Mouse (Mus musculus) kidney, adult 2 months (tissue): ENCODE measurements around the gene Ciz1. TPM values are rescaled to one million over a fixed set of nuclear protein-coding genes. Genes with fewer than 3 reads are reported as not detected.

Experiments used
- DNase-seq: peaks from one replicate; pipeline ENCODE4 v3.0.0; 2021
- H3K27ac ChIP-seq: fragments of 200-500 bp; 2 replicates; pipeline ENCODE4 v1.5.1; 2012; ENCODE audit warnings: low read depth, low read length, control low read depth, inconsistent platforms; ENCODE audit not compliant: insufficient read depth
- H3K27me3 ChIP-seq: fragments of 200-500 bp; replicated peaks from 2 replicates; pipeline ENCODE4 v1.6.1; 2012; ENCODE audit warnings: mild to moderate bottlenecking, moderate library complexity, low read length, inconsistent platforms; ENCODE audit not compliant: control insufficient read depth, insufficient read depth
- H3K36me3 ChIP-seq: fragments of 200-500 bp; 2 replicates; pipeline ENCODE4 v1.6.1; 2012; ENCODE audit warnings: mild to moderate bottlenecking, moderate library complexity, low read length, inconsistent platforms; ENCODE audit not compliant: control insufficient read depth, insufficient read depth
- H3K4me1 ChIP-seq: fragments of 200-500 bp; 2 replicates; pipeline ENCODE4 v1.6.1; 2011; ENCODE audit warnings: low read length; ENCODE audit not compliant: control insufficient read depth, insufficient read depth
- H3K4me3 ChIP-seq: fragments of 200-500 bp; 2 replicates; pipeline ENCODE4 v1.5.1; 2011; ENCODE audit warnings: mild to moderate bottlenecking, low read depth, low read length, control low read depth; ENCODE audit not compliant: insufficient read depth
- CTCF ChIP-seq: fragments of 200-500 bp; conservative IDR thresholded peaks from 2 replicates; pipeline ENCODE4 v1.5.1; 2011; ENCODE audit warnings: low read depth, mild to moderate bottlenecking, control low read depth, low read length, moderate library complexity, mixed read lengths; ENCODE audit not compliant: insufficient read depth, insufficient read length
- POLR2A ChIP-seq: fragments of 200-500 bp; IDR thresholded peaks from one replicate; pipeline ENCODE4 v1.6.1; 2011; ENCODE audit warnings: low read depth, low read length, control low read depth
- WGBS: fragments of 180-500 bp; shearing (Covaris S2); methylation state at CpG from one replicate; pipeline ENCODE4 v1.1.7; 2018; 5-methylcytosine and 5-hydroxymethylcytosine counted together
- polyA plus RNA-seq: library from polyadenylated mRNA; depleted of rRNA; stranded (reverse); fragments of >200 nt; gene quantifications from 2 replicates; pipeline ENCODE4 v1.2.3, GENCODE M21; 2012

Ciz1 gene
- polyA plus RNA-seq, 1 experiment, result 130 TPM

DNA sequence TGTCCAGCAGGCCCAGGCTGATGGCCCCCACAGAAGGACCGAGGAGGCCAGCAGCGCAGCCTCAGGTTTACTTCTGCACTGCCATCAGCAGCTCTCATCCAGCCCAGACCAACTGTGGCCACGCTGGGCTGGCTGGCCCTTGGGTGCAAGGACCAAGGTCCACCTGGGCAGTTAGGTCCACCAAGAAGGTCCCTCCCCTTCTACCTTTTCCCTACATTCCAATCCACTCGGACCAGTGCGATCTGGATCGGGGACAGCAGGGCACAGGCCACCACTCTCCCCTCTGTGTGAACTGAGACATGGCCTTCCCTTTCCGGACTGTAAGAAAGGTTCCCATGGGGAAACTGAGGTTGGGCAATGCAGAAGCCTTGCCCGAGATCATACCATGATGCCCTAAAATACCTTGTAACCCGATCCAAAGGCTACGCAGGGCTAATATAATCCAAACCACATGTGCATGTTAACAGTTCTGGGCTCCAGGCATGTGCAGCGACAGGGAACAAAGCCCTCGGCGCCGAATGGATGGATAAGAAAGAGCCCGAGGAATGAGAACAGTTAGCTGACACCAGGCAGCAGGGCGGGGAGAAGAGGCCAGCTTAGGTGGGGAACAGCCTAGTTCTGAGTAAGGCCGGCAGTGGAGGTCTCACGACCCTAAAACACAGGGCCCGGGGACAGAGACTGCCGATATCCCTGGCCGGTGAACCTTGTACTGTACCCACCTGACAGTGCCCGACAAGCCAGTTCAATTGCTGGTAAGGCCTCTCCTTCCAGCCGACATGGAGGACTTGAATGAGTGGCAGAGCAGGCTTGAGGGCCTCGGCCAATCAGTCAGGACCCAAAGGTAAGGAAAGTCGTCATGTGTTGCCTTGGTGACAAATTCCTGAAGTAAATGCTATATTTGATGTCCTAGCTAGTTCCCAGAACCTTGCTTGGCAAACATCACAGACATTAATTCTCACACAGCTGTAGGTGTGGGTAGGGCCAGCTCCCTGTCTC lies 56.6 kb downstream of the Ciz1 start:
- DNase-seq, result peak; percentile 95

DNA sequence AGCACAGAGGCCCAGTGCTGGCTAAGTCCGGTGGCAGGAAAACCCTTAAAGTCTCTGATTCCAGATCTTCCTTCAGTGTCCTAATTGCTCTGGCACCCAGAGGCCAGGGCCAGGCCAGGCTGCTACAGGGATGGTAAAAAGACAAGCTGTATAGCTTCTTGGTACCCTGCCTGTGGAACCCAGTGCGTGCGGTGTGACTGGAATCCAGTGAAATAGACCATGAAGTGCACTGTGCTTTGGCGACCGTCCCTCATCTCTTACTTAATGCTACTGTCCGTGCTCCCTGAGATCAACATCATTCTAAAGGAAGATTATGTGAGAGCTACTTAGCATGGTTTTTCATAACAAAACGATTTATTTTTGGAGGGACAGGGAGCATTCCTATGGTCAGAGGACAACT lies 59.3 kb downstream of the Ciz1 start:
- TF ChIP-seq POLR2A (no peak), CTCF (no peak)
- DNase-seq, result no peak
- no peak overlapping the region for H3K27ac ChIP-seq
- no peak overlapping the region for H3K4me3 ChIP-seq
- H3K4me1 ChIP-seq, result peaks cover 30% of the 10 kb centered on the region
- H3K27me3 ChIP-seq, result no peaks in the 10 kb centered on the region
- peaks cover 6% of the 10 kb centered on the region for H3K36me3 ChIP-seq
- 56% methylated on average over 7 of the region's 7 CpGs for WGBS

More for the DNA sequence above, 56.6 kb downstream of the Ciz1 start:
- H3K4me3 ChIP-seq, result no peak overlapping the region
- TF ChIP-seq POLR2A (peak; percentile 60), CTCF (0 out of 2 replicates have a peak, but pooled peaks have one; percentile 1)
- H3K27me3 ChIP-seq, result no peaks in the 10 kb centered on the region
- no peaks in the 10 kb centered on the region for H3K36me3 ChIP-seq
- peaks cover 23% of the 10 kb centered on the region for H3K4me1 ChIP-seq
- 30% methylated on average over 25 of the region's 25 CpGs for WGBS
- H3K27ac ChIP-seq, result peak overlapping the region; percentile 99

DNA sequence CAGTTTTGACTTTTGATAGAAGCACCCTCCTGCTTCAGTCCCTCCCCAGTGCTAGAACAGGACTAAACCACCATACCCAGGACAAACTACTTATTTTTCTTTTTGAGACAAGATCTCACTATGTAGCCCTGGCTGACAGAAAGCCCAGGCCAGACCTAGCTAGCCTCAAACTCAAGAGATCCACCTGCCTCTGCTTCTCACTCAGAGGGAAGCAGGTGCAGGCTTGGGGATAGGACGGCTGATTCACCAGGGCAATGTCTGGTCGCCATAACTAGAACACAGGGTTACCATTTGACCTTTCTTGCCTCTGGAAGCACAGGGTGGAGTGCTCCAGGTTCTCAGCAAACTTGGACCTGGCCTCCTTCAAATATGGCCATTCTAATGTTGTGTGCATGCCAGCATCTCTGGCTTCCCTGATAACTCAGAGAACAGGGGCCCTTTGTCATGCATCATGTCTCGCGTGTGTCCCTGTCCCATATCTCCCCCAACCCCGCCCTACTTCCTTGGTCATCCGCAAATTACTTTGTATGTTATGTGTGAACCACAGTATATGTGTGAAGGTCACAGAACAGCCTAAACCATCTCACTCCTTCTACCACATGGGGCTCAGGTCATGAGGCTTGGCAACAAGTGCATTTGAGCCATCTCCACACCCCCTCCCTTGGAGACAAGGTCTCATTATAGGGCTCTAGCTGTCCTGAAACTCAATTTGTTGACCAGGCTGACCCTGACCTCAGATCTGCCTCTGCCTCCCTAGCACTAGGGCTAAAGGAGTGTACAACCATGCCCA lies 60.8 kb downstream of the Ciz1 start:
- Histone ChIP-seq H3K36me3 (peaks cover 8% of the 10 kb centered on the region), H3K27ac (no peak overlapping the region; the same call in 1 of the 2 replicates), H3K27me3 (no peaks in the 10 kb centered on the region), H3K4me3 (no peak overlapping the region), H3K4me1 (peaks cover 18% of the 10 kb centered on the region)
- 82% methylated on average over 6 of the region's 6 CpGs for WGBS
- DNase-seq, result no peak
- TF ChIP-seq CTCF, result no peak
- no peak for TF ChIP-seq POLR2A

GRCm38 (mm10) chr2:32413936-32414335 lies 61.8 kb downstream of the Ciz1 start:
- Histone ChIP-seq H3K27ac (no peak overlapping the region), H3K27me3 (no peaks in the 10 kb centered on the region), H3K4me1 (peaks cover 23% of the 10 kb centered on the region), H3K36me3 (peaks cover 10% of the 10 kb centered on the region), H3K4me3 (no peak overlapping the region)
- DNase-seq, result no peak
- TF ChIP-seq POLR2A (peak; percentile 22), CTCF (no peak)
- WGBS, result 54% methylated on average over 5 of the region's 5 CpGs

- TF ChIP-seq CTCF (no peak), POLR2A (no peak)
- Histone ChIP-seq H3K36me3 (peaks cover 10% of the 10 kb centered on the region), H3K27ac (no peak overlapping the region), H3K27me3 (no peaks in the 10 kb centered on the region), H3K4me3 (no peak overlapping the region), H3K4me1 (peaks cover 30% of the 10 kb centered on the region)
- WGBS, result 66% methylated on average over 12 of the region's 12 CpGs
- DNase-seq, result peak; percentile 73
Measured at GRCm38 (mm10) chr2:32415801-32416200, 63.7 kb downstream of the Ciz1 start.

DNA sequence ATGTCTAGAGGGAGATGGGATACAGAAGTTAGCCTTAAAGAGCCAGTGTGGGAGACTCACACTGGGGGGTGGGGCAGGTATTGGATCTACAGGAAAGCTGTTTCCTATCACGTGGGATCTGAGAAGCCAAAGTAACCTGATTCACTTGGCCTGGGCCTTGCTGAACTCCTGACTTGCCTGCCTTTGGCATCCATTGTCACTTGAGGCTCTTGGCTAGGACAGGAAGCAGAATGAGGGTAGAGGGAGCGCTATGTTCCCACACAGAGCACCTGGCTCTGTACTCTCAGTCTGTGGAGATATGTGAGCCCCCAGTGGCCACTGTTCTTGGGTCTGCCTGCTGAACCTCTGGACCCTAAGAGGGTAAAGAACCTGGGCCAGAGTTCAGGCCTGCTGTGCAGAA lies 64.4 kb downstream of the Ciz1 start:
- TF ChIP-seq POLR2A (no peak), CTCF (no peak)
- no peak for DNase-seq
- H3K36me3 ChIP-seq, result peaks cover 10% of the 10 kb centered on the region
- H3K27ac ChIP-seq, result no peak overlapping the region
- WGBS, result 54% methylated on average over 2 of the region's 2 CpGs
- no peaks in the 10 kb centered on the region for H3K27me3 ChIP-seq
- H3K4me1 ChIP-seq, result peaks cover 30% of the 10 kb centered on the region
- H3K4me3 ChIP-seq, result no peak overlapping the region
